Mouse (Mus musculus) layer of hippocampus, adult 18-20 months (tissue): ENCODE data around the gene Klhl18. TPM values are rescaled to one million over a fixed set of nuclear protein-coding genes. Genes with fewer than 3 reads are reported as not detected.

ENCODE experiments used
- DNase-seq, 2 experiments: peaks; one replicate each; pipeline ENCODE4 v3.0.0; 2022; ENCODE audit warnings: low spot score in 2 of 2
- long read RNA-seq: library from polyadenylated mRNA; stranded (forward); transcript quantifications from one replicate; pipeline ENCODE4 v2.0.0, GENCODE M21; 2021
- total RNA-seq, 2 experiments: library from RNA; stranded (reverse); gene quantifications; 2 replicates each; pipeline ENCODE4 v1.2.3; 2021

The Klhl18 gene
- total RNA-seq: 10 to 100 TPM; 23.0 to 23.5 TPM
- long read RNA-seq, partial matches to known transcripts: 5 of 7 reads
- long read RNA-seq, other reads (novel, unspliced or antisense): 2 of 7 reads

DNA sequence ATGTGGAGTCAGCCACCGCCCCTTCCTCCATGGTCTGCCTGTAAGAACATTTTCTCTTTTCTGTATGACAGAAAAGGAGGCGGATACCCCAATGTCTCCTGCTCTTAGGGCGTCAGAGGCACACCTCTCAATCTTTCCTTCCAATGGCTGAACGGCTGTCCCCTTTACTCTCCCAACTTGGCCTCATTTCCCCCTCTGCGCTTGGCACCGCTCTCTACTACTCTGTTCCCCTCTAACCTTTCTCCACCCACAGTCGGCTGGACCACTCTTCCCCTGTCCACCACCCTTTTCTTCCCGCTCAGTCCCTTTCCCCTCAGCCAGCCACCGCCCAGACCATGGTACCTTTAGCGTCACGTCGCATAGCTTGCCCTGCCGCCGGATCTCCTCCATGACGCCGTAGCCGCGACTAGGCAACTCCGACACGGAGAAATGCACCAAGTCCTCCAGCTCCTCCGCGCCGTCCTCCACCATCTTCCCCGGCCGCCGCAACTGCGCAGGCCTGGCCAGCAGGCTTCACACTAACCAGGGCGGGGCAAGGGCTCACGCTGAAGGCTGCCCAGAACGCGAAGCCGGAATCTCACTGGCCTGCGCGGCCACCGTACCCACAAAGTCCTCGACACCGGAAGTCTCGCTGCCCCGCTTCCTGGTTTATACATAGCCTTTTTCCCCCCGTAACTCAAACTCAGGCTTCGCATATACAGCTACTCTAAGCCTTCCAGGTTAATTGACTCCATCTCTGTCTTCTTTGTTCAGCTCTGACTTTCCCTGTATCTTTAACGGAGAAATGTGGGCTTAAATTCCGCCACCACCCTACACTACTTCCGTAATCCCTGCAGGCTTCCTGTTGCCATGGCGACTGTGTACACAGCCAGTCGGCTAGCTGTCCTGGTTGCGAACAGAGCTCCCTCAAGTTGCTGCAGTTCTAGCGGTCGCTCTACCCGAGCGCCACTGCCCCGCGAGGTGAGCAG lies at the start of gene Klhl18, which contains the start of gene Kif9:
Klhl18 (minus strand) TSS at position 571 of the 968 bp plus-strand sequence.
Kif9 (plus strand) TSS at position 835 of the 968 bp plus-strand sequence.
- peak; percentile 97 to 99 for DNase-seq

- no peak for DNase-seq
These were observed 49.2 kb upstream of the Klhl18 start for GRCm38 (mm10) chr9:110525737-110526136.

- DNase-seq: no peak
These were observed 14.4 kb upstream of the Klhl18 start for GRCm38 (mm10) chr9:110490913-110491312.

DNA sequence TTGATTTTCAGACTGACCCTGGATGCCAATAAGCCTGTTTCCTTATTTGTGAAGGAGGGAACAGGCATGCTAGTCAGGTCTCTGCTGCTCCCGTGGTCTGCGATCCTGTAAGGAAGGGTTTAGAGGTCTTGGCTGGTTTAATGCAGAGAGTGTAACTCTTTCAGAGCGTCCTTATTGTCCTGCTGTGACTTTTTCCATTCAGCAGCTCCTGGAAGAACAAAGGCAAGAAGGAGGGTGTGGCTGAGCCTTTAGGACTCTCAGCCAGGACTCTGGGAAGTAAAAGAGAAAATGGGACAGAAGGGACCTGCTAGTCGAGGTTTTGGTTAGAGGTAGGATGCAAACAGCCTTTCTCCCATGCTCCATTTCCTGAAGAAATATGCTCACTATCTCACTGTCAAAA lies 12.3 kb upstream of the Klhl18 start:
- no peak for DNase-seq

- no peak for DNase-seq
These were observed 2.1 kb upstream of the Klhl18 start for GRCm38 (mm10) chr9:110478639-110479038.

DNA sequence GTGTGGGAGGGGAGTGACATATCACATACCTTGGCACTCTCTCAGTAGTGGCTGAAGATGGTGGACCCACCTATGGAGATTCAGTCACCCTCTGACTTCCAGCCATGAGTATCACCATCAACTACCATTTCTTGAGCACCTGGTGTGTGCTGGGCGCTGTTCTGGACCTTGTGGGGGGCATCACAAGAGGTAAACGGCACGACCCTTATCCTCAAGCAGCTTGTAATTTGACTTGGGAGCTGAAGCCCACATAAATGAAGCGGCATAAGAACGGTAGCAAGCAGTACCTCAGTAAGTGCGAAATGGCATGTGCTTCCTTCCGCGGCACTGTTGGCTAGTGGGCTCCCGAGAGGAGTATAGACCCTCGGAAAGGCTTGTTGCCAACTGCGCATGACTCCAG lies 1.5 kb upstream of the Klhl18 start:
- DNase-seq: no peak

GRCm38 (mm10) chr9:110466179-110466578 lies 10.3 kb downstream of the Klhl18 start:
- DNase-seq: no peak

- DNase-seq: no peak
These were observed 11.2 kb downstream of the Klhl18 start for GRCm38 (mm10) chr9:110465336-110465735.

GRCm38 (mm10) chr9:110463983-110464591 lies 12.4 kb downstream of the Klhl18 start:
- DNase-seq: no peak

DNA sequence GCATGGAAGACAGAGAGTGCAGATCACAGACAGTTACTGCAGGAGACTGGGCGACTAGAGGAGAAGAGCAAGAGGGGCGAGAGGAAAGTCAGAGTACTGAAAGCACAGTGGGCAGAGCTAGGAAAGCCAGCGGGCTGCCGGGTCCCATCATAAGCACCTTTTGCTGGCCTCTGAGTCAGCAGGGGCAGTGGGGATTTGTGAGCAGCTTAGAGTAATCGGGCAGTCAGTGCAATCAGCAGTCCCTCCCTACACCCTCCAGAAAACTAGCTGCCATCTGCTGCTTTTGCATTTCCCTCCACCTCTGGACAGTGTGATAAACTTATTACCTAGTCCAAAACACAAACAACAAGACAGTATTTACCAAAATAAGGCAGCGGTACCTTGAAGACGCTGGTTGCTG lies 14.2 kb downstream of the Klhl18 start:
- no peak for DNase-seq

- DNase-seq: no peak
These were observed 15.3 kb downstream of the Klhl18 start for GRCm38 (mm10) chr9:110460884-110461815.

- no peak for DNase-seq
These were observed 17.3 kb downstream of the Klhl18 start for GRCm38 (mm10) chr9:110459145-110459727.

GRCm38 (mm10) chr9:110457926-110458325 lies 18.6 kb downstream of the Klhl18 start:
- DNase-seq: no peak

GRCm38 (mm10) chr9:110452523-110452922 lies 24.0 kb downstream of the Klhl18 start:
- no peak for DNase-seq

DNA sequence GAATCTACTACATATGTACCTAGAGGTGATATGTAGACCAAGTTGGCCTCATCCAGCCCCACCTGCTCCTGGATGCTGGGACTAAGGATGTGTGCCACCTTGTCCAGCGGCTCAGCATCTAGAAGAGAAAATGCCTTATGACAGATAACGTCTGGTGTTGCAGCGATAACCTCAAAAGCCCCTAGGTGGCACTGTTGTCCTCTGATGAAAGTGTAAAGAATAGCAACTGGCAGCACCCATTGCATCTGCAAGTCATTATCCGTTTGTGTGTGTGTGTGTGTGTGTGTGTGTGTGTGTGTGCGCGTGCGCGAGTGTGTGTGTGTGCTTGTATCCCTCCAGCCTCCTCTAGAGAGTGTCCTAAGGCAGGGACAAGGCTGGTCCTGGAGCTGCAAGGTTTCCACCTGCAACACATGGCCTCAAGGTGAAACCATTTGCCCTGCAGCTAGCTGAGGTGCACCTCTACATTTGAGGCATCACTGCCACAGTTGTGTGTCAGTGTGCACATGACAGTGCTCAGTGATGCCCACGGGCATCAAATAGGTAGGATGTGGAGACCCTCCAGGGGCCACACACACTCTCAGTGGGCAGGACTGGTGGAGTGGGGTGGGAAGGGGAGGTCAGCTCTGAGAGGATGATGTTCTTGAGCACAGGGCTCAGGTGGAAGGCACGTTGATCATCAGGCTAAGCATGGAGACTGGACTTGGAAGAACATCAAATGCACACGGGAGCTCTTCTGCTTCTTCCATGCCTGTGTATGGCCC lies 27.5 kb downstream of the Klhl18 start:
- peak; percentile 57 to 87 for DNase-seq

DNA sequence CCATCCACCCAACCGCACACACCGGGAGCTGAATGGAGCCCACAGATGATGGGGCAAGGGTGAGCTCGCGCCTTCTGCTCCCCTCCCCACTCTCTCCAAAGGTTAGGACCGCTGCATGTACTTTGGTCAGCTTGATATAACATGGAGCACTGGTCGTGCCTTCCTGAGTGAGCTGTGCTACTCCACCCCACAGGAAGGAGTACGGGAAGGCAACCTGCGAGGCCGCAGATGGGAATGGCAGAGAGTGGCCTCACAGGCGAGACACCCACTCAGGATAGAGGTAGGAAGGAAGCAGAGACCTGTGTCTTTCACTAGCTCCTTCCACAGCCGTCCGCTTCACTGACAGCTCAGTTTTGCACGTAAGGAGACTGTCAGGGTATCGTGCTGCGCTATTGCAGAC lies 28.1 kb downstream of the Klhl18 start:
- DNase-seq: no peak

DNA sequence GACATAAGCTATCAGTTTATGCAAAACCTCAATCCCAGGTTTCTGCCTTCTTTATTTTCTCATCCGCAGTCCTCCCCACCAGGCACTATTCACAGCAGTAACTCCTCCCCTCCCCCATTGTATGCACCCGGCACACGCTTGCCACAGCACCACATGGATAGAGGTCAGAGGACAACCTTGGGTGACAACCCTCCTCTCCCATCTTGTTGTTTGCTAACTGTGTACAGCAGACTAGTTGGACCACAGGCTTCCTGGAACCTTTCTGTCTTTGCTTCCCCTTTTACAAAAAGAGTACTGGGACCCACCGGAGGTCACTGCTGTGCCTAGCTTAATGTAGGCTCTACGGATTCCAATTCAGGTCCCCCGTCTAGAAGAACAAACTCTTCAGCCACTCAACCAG lies 35.9 kb downstream of the Klhl18 start:
- DNase-seq: no peak

DNA sequence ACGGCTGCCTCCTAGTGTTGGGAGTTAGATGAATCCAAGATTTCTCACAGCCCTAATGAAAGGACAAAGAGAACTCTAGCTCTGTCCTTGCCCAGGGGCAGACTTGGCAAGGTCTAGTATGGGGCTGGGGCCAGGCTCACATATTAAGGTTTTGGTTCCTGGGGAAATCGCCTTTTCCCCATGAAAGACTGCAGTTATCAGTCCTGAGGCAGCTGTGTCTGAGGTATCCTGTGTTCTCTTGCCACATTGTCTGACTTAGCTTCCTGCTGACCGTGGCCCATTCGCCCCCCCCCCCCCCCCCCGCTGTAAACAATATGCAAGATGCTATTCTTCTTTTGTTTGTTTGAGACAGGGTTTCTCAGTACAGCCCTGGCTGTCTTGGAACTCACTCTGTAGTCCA lies 36.4 kb downstream of the Klhl18 start:
- no peak for DNase-seq

DNA sequence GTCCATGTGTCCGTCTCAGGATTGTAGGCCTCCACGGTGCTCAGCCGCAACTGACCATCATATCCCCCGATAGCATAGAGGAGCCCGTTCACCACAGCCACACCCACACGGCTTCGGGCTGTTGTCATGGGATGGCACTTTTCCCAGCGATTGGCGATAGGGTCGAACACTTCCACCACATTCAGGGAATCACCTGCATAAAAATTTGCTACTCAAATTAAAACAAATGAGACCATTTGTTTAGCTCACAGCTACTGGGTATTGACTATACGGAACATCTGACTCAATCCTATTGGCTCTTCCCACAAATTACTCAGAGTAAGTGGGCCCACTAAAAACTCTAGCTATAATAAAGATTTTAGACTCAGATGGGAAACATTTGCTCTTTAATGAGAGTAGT lies 40.5 kb downstream of the Klhl18 start:
- no peak for DNase-seq

GRCm38 (mm10) chr9:110433045-110433444 lies 43.4 kb downstream of the Klhl18 start:
- no peak for DNase-seq
